Mouse (Mus musculus): ENCODE measurements around the gene Zfp672.

- TF ChIP-seq POLR2A (IDR thresholded peaks at IDR 0.05; ENCODE audit: low read depth, low read length) (no peak), CTCF (IDR thresholded peaks at IDR 0.05; ENCODE audit: extremely low read depth, insufficient read length, insufficient replicate concordance, low read depth, low read length) (no peak)
Measured at GRCm38 (mm10) chr11:58353709-58354108, 23.6 kb upstream of the Zfp672 start.

Measured in small intestine, adult 2 months (tissue).